Mouse (Mus musculus) C2C12 (cell line): ENCODE data around the gene Fam131c.

Experiments used
- CTCF ChIP-seq: IDR thresholded peaks from one replicate; pipeline ENCODE4 v1.5.1; 2011; ENCODE audit not compliant: control insufficient read depth, insufficient read depth, insufficient read length
- FOSL1 ChIP-seq: IDR thresholded peaks from one replicate; pipeline ENCODE4 v1.8.0; 2011; ENCODE audit warnings: mild to moderate bottlenecking, low read length; ENCODE audit not compliant: poor library complexity, insufficient read depth, severe bottlenecking
- USF1 ChIP-seq: IDR thresholded peaks from one replicate; pipeline ENCODE4 v1.6.1; 2011; ENCODE audit warnings: low read depth, mild to moderate bottlenecking, control low read depth, moderate library complexity

GRCm38 (mm10) chr4:141385275-141385674, 17.3 kb downstream of the Fam131c start:
- peak; percentile 81 for TF ChIP-seq CTCF
- TF ChIP-seq USF1: no peak
- no peak for TF ChIP-seq FOSL1
